Mouse (Mus musculus) spleen, adult 2 months (tissue): ENCODE measurements at regions not wholly inside any gene's neighbourhood (a gene's known extent, or its start where the extent isn't known, plus 50 kb on each side); places are given as distances from the start of the nearest gene placed in this dataset.

ENCODE experiments used
- DNase-seq, 2 experiments: peaks; one replicate each; pipeline versions ENCODE4 v3.0.0 to v3.0.0-alpha.2; 2012 to 2021; ENCODE audit warnings: low spot score in 2 of 2, low read depth in 1 of 2
- H3K27ac ChIP-seq: fragments of 200-500 bp; 2 replicates; pipeline ENCODE4 v1.5.1; 2012; ENCODE audit warnings: low read length, inconsistent platforms; ENCODE audit not compliant: insufficient read depth
- H3K27me3 ChIP-seq: fragments of 200-500 bp; 2 replicates; pipeline ENCODE4 v1.6.1; 2012; ENCODE audit warnings: mild to moderate bottlenecking, moderate library complexity, low read length, inconsistent platforms; ENCODE audit not compliant: control insufficient read depth, insufficient read depth
- H3K36me3 ChIP-seq: fragments of 200-500 bp; 2 replicates; pipeline ENCODE4 v1.6.1; 2012; ENCODE audit warnings: mild to moderate bottlenecking, low read length, inconsistent platforms; ENCODE audit not compliant: control insufficient read depth, insufficient read depth
- H3K4me1 ChIP-seq: fragments of 200-500 bp; 2 replicates; pipeline ENCODE4 v1.6.1; 2011; ENCODE audit warnings: inconsistent platforms; ENCODE audit not compliant: control insufficient read depth, insufficient read depth, insufficient read length
- H3K4me3 ChIP-seq: fragments of 200-500 bp; 2 replicates; pipeline ENCODE4 v1.5.1; 2011; ENCODE audit warnings: mild to moderate bottlenecking, inconsistent platforms; ENCODE audit not compliant: insufficient read depth, insufficient read length; ENCODE audit errors: extremely low read depth
- CTCF ChIP-seq: fragments of 200-500 bp; IDR thresholded peaks from 2 replicates; pipeline ENCODE4 v1.5.1; 2011; ENCODE audit warnings: mild to moderate bottlenecking, inconsistent platforms; ENCODE audit not compliant: insufficient read depth, insufficient read length, insufficient replicate concordance; ENCODE audit errors: extremely low read depth
- POLR2A ChIP-seq: fragments of 200-500 bp; IDR thresholded peaks from 2 replicates; pipeline ENCODE4 v1.6.1; 2011; ENCODE audit warnings: low read depth, low read length, inconsistent platforms
- WGBS: fragments of 180-500 bp; shearing (Covaris S2); methylation state at CpG from one replicate; pipeline ENCODE4 v1.1.7; 2018; 5-methylcytosine and 5-hydroxymethylcytosine counted together

GRCm38 (mm10) chr12:86830247-86830585, 54.4 kb downstream of the Irf2bpl start:
- Histone ChIP-seq H3K27ac (no peak overlapping the region), H3K4me3 (no peak overlapping the region), H3K27me3 (no peaks in the 10 kb centered on the region), H3K36me3 (no peaks in the 10 kb centered on the region), H3K4me1 (peaks cover 51% of the 10 kb centered on the region)
- TF ChIP-seq POLR2A: no peak
- TF ChIP-seq CTCF: no peak
- 78% methylated on average over 8 of the region's 8 CpGs for WGBS
- no peak for DNase-seq

GRCm38 (mm10) chr12:86829581-86830246, 54.9 kb downstream of the Irf2bpl start:
- Histone ChIP-seq H3K27ac (peak overlapping the region; percentile 8; the same call in 1 of the 2 replicates), H3K4me1 (peaks cover 55% of the 10 kb centered on the region), H3K27me3 (no peaks in the 10 kb centered on the region), H3K36me3 (no peaks in the 10 kb centered on the region), H3K4me3 (no peak overlapping the region)
- DNase-seq: peak in 1 of 2 experiments; percentile 45
- TF ChIP-seq CTCF: no peak
- no peak for TF ChIP-seq POLR2A
- WGBS: 34% methylated on average over 16 of the region's 16 CpGs

- Histone ChIP-seq H3K4me3 (no peak overlapping the region), H3K36me3 (no peaks in the 10 kb centered on the region), H3K27me3 (no peaks in the 10 kb centered on the region), H3K27ac (no peak overlapping the region), H3K4me1 (peaks cover 48% of the 10 kb centered on the region)
- 79% methylated on average over 2 of the region's 2 CpGs for WGBS
- DNase-seq: no peak
- TF ChIP-seq POLR2A (no peak), CTCF (no peak)
These were observed 57.4 kb downstream of the Irf2bpl start for GRCm38 (mm10) chr12:86827241-86827606.

GRCm38 (mm10) chr12:86826420-86827240, 58.0 kb downstream of the Irf2bpl start:
- Histone ChIP-seq H3K4me1 (peaks cover 42% of the 10 kb centered on the region), H3K27me3 (no peaks in the 10 kb centered on the region), H3K36me3 (no peaks in the 10 kb centered on the region), H3K27ac (no peak overlapping the region), H3K4me3 (no peak overlapping the region)
- DNase-seq: no peak
- WGBS: 80% methylated on average over 13 of the region's 13 CpGs
- no peak for TF ChIP-seq POLR2A
- no peak for TF ChIP-seq CTCF

GRCm38 (mm10) chr12:86825584-86826419, 58.8 kb downstream of the Irf2bpl start:
- WGBS: 44% methylated on average over 6 of the region's 6 CpGs
- no peak for TF ChIP-seq POLR2A
- TF ChIP-seq CTCF: no peak
- H3K27me3 ChIP-seq: no peaks in the 10 kb centered on the region
- H3K27ac ChIP-seq: peak overlapping the region; percentile 94
- no peak overlapping the region for H3K4me3 ChIP-seq
- H3K4me1 ChIP-seq: peaks cover 39% of the 10 kb centered on the region
- DNase-seq: no peak
- H3K36me3 ChIP-seq: no peaks in the 10 kb centered on the region

GRCm38 (mm10) chr12:86824860-86825583, 59.6 kb downstream of the Irf2bpl start:
- 5% methylated on average over 14 of the region's 14 CpGs for WGBS
- H3K27ac ChIP-seq: peak overlapping the region; percentile 94
- H3K4me3 ChIP-seq: no peak overlapping the region
- peaks cover 36% of the 10 kb centered on the region for H3K4me1 ChIP-seq
- no peaks in the 10 kb centered on the region for H3K36me3 ChIP-seq
- peak in 1 of 2 experiments; percentile 54 for DNase-seq
- TF ChIP-seq CTCF (no peak), POLR2A (no peak)
- no peaks in the 10 kb centered on the region for H3K27me3 ChIP-seq
